Mouse (Mus musculus): Measurements from ENCODE around the gene Pafah2. TPM values are rescaled to one million over a fixed set of nuclear protein-coding genes. Genes with fewer than 3 reads are reported as not detected.

Gene Pafah2
- polyA plus RNA-seq, 1 experiment from 2014 or later: 8.2 TPM

- Histone ChIP-seq H3K4me2 (ENCODE audit: low read depth, low read length) (no peak overlapping the region), H3K9me3 (replicated peaks; ENCODE audit: control insufficient read depth, low read length) (no peaks in the 10 kb centered on the region), H3K27me3 (ENCODE audit: control insufficient read depth, insufficient read depth, low read depth, low read length) (no peaks in the 10 kb centered on the region), H3K27ac (ENCODE audit: low read length) (no peak overlapping the region), H3K9ac (ENCODE audit: low read depth, low read length) (no peak overlapping the region), H3K36me3 (ENCODE audit: control insufficient read depth, insufficient read depth) (no peaks in the 10 kb centered on the region), H3K4me3 (ENCODE audit: low read depth, low read length) (no peak overlapping the region), H3K4me1 (ENCODE audit: control insufficient read depth, low read depth, low read length) (no peaks in the 10 kb centered on the region)
- ATAC-seq (ENCODE audit: low read depth): no peak
- 55% methylated on average over 6 of the region's 6 CpGs for WGBS (ENCODE audit: insufficient replicate concordance)
Measured at GRCm38 (mm10) chr4:134387268-134387667, 8.9 kb upstream of the Pafah2 start.

GRCm38 (mm10) chr4:134388397-134388796, 7.7 kb upstream of the Pafah2 start:
- no peak for ATAC-seq (ENCODE audit: low read depth)
- WGBS (ENCODE audit: insufficient replicate concordance): 12% methylated on average over 5 of the region's 5 CpGs
- Histone ChIP-seq H3K9ac (ENCODE audit: low read depth, low read length) (no peak overlapping the region), H3K4me3 (ENCODE audit: low read depth, low read length) (no peak overlapping the region), H3K4me2 (ENCODE audit: low read depth, low read length) (no peak overlapping the region), H3K27me3 (ENCODE audit: control insufficient read depth, insufficient read depth, low read depth, low read length) (no peaks in the 10 kb centered on the region), H3K36me3 (ENCODE audit: control insufficient read depth, insufficient read depth) (no peaks in the 10 kb centered on the region), H3K9me3 (replicated peaks; ENCODE audit: control insufficient read depth, low read length) (no peaks in the 10 kb centered on the region), H3K4me1 (ENCODE audit: control insufficient read depth, low read depth, low read length) (no peaks in the 10 kb centered on the region), H3K27ac (ENCODE audit: low read length) (no peak overlapping the region)

GRCm38 (mm10) chr4:134391636-134392035, 4.5 kb upstream of the Pafah2 start:
- no peaks in the 10 kb centered on the region for H3K36me3 ChIP-seq (ENCODE audit: control insufficient read depth, insufficient read depth)
- H3K9ac ChIP-seq (ENCODE audit: low read depth, low read length): no peak overlapping the region
- H3K9me3 ChIP-seq (replicated peaks; ENCODE audit: control insufficient read depth, low read length): no peaks in the 10 kb centered on the region
- no peaks in the 10 kb centered on the region for H3K27me3 ChIP-seq (ENCODE audit: control insufficient read depth, insufficient read depth, low read depth, low read length)
- H3K4me3 ChIP-seq (ENCODE audit: low read depth, low read length): no peak overlapping the region
- 75% methylated on average over 1 of the region's 1 CpGs for WGBS (ENCODE audit: insufficient replicate concordance)
- peaks cover 4% of the 10 kb centered on the region; the same call in 1 of the 2 replicates for H3K4me1 ChIP-seq (ENCODE audit: control insufficient read depth, low read depth, low read length)
- H3K4me2 ChIP-seq (ENCODE audit: low read depth, low read length): no peak overlapping the region
- ATAC-seq (ENCODE audit: low read depth): no peak
- no peak overlapping the region for H3K27ac ChIP-seq (ENCODE audit: low read length)

GRCm38 (mm10) chr4:134392595-134392994, 3.5 kb upstream of the Pafah2 start:
- peaks cover 7% of the 10 kb centered on the region; the same call in 1 of the 2 replicates for H3K4me1 ChIP-seq (ENCODE audit: control insufficient read depth, low read depth, low read length)
- no peak overlapping the region for H3K27ac ChIP-seq (ENCODE audit: low read length)
- no peak overlapping the region for H3K4me3 ChIP-seq (ENCODE audit: low read depth, low read length)
- no peaks in the 10 kb centered on the region for H3K9me3 ChIP-seq (replicated peaks; ENCODE audit: control insufficient read depth, low read length)
- H3K9ac ChIP-seq (ENCODE audit: low read depth, low read length): no peak overlapping the region
- H3K36me3 ChIP-seq (ENCODE audit: control insufficient read depth, insufficient read depth): no peaks in the 10 kb centered on the region
- WGBS (ENCODE audit: insufficient replicate concordance): 29% methylated on average over 8 of the region's 8 CpGs
- H3K27me3 ChIP-seq (ENCODE audit: control insufficient read depth, insufficient read depth, low read depth, low read length): no peaks in the 10 kb centered on the region
- H3K4me2 ChIP-seq (ENCODE audit: low read depth, low read length): no peak overlapping the region
- no peak for ATAC-seq (ENCODE audit: low read depth)

- H3K9me3 ChIP-seq (replicated peaks; ENCODE audit: control insufficient read depth, low read length): no peaks in the 10 kb centered on the region
- no peak overlapping the region for H3K27ac ChIP-seq (ENCODE audit: low read length)
- peaks cover 7% of the 10 kb centered on the region; the same call in 1 of the 2 replicates for H3K4me1 ChIP-seq (ENCODE audit: control insufficient read depth, low read depth, low read length)
- no peaks in the 10 kb centered on the region for H3K27me3 ChIP-seq (ENCODE audit: control insufficient read depth, insufficient read depth, low read depth, low read length)
- no peak overlapping the region for H3K4me3 ChIP-seq (ENCODE audit: low read depth, low read length)
- H3K4me2 ChIP-seq (ENCODE audit: low read depth, low read length): no peak overlapping the region
- ATAC-seq (ENCODE audit: low read depth): no peak
- WGBS (ENCODE audit: insufficient replicate concordance): 19% methylated on average over 12 of the region's 12 CpGs
- no peak overlapping the region for H3K9ac ChIP-seq (ENCODE audit: low read depth, low read length)
- H3K36me3 ChIP-seq (ENCODE audit: control insufficient read depth, insufficient read depth): no peaks in the 10 kb centered on the region
Measured at GRCm38 (mm10) chr4:134393026-134393425, 3.1 kb upstream of the Pafah2 start.

- Histone ChIP-seq H3K4me3 (ENCODE audit: low read depth, low read length) (no peak overlapping the region), H3K27ac (ENCODE audit: low read length) (no peak overlapping the region), H3K9ac (ENCODE audit: low read depth, low read length) (no peak overlapping the region), H3K9me3 (replicated peaks; ENCODE audit: control insufficient read depth, low read length) (no peaks in the 10 kb centered on the region), H3K4me1 (ENCODE audit: control insufficient read depth, low read depth, low read length) (peaks cover 9% of the 10 kb centered on the region), H3K27me3 (ENCODE audit: control insufficient read depth, insufficient read depth, low read depth, low read length) (no peaks in the 10 kb centered on the region), H3K4me2 (ENCODE audit: low read depth, low read length) (no peak overlapping the region), H3K36me3 (ENCODE audit: control insufficient read depth, insufficient read depth) (no peaks in the 10 kb centered on the region)
- ATAC-seq (ENCODE audit: low read depth): no peak
- 73% methylated on average over 7 of the region's 7 CpGs for WGBS (ENCODE audit: insufficient replicate concordance)
Measured at GRCm38 (mm10) chr4:134395142-134395541, 978 bp upstream of the Pafah2 start.

GRCm38 (mm10) chr4:134397121-134397520, 1.0 kb downstream of the Pafah2 start:
- no peaks in the 10 kb centered on the region for H3K36me3 ChIP-seq (ENCODE audit: control insufficient read depth, insufficient read depth)
- no peaks in the 10 kb centered on the region for H3K27me3 ChIP-seq (ENCODE audit: control insufficient read depth, insufficient read depth, low read depth, low read length)
- peak overlapping the region; percentile 54 for H3K27ac ChIP-seq (ENCODE audit: low read length)
- H3K9ac ChIP-seq (ENCODE audit: low read depth, low read length): 0 out of 2 replicates have a peak overlapping the region, but pooled peaks have one; percentile 17
- H3K4me1 ChIP-seq (ENCODE audit: control insufficient read depth, low read depth, low read length): peaks cover 26% of the 10 kb centered on the region
- WGBS (ENCODE audit: insufficient replicate concordance): 26% methylated on average over 7 of the region's 7 CpGs
- peak overlapping the region; percentile 37 for H3K4me3 ChIP-seq (ENCODE audit: low read depth, low read length)
- peak; percentile 20; the same call in 1 of the 2 replicates for ATAC-seq (ENCODE audit: low read depth)
- H3K4me2 ChIP-seq (ENCODE audit: low read depth, low read length): peak overlapping the region; percentile 62
- no peaks in the 10 kb centered on the region for H3K9me3 ChIP-seq (replicated peaks; ENCODE audit: control insufficient read depth, low read length)

- no peak for ATAC-seq (ENCODE audit: low read depth)
- H3K4me1 ChIP-seq (ENCODE audit: control insufficient read depth, low read depth, low read length): peaks cover 31% of the 10 kb centered on the region
- H3K4me2 ChIP-seq (ENCODE audit: low read depth, low read length): peak overlapping the region; percentile 62; the same call in 1 of the 2 replicates
- peaks cover 4% of the 10 kb centered on the region; the same call in 1 of the 2 replicates for H3K27me3 ChIP-seq (ENCODE audit: control insufficient read depth, insufficient read depth, low read depth, low read length)
- no peaks in the 10 kb centered on the region for H3K36me3 ChIP-seq (ENCODE audit: control insufficient read depth, insufficient read depth)
- 80% methylated on average over 9 of the region's 9 CpGs for WGBS (ENCODE audit: insufficient replicate concordance)
- H3K27ac ChIP-seq (ENCODE audit: low read length): peak overlapping the region; percentile 54; the same call in 1 of the 2 replicates
- no peaks in the 10 kb centered on the region for H3K9me3 ChIP-seq (replicated peaks; ENCODE audit: control insufficient read depth, low read length)
- H3K4me3 ChIP-seq (ENCODE audit: low read depth, low read length): peak overlapping the region; percentile 37; the same call in 1 of the 2 replicates
- H3K9ac ChIP-seq (ENCODE audit: low read depth, low read length): no peak overlapping the region
Measured at GRCm38 (mm10) chr4:134397732-134398131, 1.6 kb downstream of the Pafah2 start.

GRCm38 (mm10) chr4:134400206-134400605, 4.1 kb downstream of the Pafah2 start:
- H3K36me3 ChIP-seq (ENCODE audit: control insufficient read depth, insufficient read depth): no peaks in the 10 kb centered on the region
- peaks cover 7% of the 10 kb centered on the region; the same call in 1 of the 2 replicates for H3K27me3 ChIP-seq (ENCODE audit: control insufficient read depth, insufficient read depth, low read depth, low read length)
- H3K27ac ChIP-seq (ENCODE audit: low read length): no peak overlapping the region
- 35% methylated on average over 5 of the region's 5 CpGs for WGBS (ENCODE audit: insufficient replicate concordance)
- ATAC-seq (ENCODE audit: low read depth): no peak
- H3K9me3 ChIP-seq (replicated peaks; ENCODE audit: control insufficient read depth, low read length): no peaks in the 10 kb centered on the region
- H3K9ac ChIP-seq (ENCODE audit: low read depth, low read length): no peak overlapping the region
- peaks cover 31% of the 10 kb centered on the region for H3K4me1 ChIP-seq (ENCODE audit: control insufficient read depth, low read depth, low read length)
- H3K4me2 ChIP-seq (ENCODE audit: low read depth, low read length): no peak overlapping the region
- no peak overlapping the region for H3K4me3 ChIP-seq (ENCODE audit: low read depth, low read length)
